Mouse (Mus musculus) gastrocnemius, postnatal 25 days (tissue): ENCODE data around the gene Enpp1. TPM values are rescaled to one million over a fixed set of nuclear protein-coding genes. Genes with fewer than 3 reads are reported as not detected.

ENCODE experiments used
- DNase-seq: peaks from one replicate; pipeline ENCODE4 v3.0.0; 2022
- long read RNA-seq, 2 experiments: library from polyadenylated mRNA; stranded (forward); transcript quantifications; one replicate each; pipeline ENCODE4 v2.0.0; 2021
- total RNA-seq, 2 experiments: library from RNA; stranded (reverse); gene quantifications; 1 replicate in 1 of 2; 2 replicates in 1 of 2; pipeline ENCODE4 v1.2.3; 2021

Enpp1 gene
- total RNA-seq: 1 to 10 TPM; 3.4 to 4.9 TPM
- long read RNA-seq, experiment 1, full-length matches to known transcripts: 1 of 1 reads
- long read RNA-seq, experiment 1, partial matches to known transcripts: 0 of 1 reads
- long read RNA-seq, experiment 1, other reads (novel, unspliced or antisense): 0 of 1 reads
- long read RNA-seq, experiment 2, full-length matches to known transcripts: 8 of 9 reads
- long read RNA-seq, experiment 2, partial matches to known transcripts: 0 of 9 reads
- long read RNA-seq, experiment 2, other reads (novel, unspliced or antisense): 1 of 9 reads

DNA sequence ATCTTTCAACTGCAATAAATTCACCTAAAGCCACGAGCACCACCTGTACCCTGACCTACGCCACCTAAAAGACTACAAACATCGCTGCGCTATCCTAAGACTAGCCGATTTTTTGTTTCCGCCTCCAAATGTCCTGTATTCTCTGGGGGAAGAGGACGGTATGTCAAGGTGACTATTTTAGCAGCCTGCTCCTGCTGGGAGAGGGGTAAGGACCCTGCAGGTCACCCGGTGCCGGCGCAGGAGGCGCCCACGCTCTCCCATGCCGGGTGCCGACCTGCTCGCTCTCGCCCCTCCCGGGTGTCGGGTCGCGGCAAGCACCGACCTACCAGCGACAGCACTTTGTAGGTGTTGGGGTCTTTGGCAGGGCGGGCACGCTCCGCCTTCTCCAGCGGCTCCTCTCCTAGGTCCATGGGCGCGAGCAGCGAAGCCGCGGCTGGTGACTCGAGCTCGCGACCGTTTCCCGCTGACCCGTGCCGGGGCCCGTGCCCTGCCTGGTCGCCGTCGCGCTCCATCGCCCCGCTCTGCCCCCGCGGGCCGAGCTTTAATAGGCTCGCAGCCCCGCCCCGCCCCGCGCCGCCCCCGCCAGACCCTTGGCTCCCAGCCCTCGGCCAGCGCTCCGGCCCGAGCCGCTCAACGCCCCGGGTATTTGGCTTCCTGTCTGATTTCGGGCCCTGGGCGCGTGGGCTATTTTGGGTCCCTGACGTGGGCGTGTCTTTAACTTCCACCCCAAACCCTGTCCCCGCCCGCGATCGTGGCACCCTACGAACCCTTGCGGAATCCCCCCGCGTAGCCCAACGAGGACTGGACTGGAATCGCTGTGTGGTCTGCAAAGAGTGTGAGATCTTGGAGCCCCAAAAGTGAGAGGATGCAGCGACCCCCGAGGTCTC, at the start of gene Enpp1:
Gene Enpp1 (minus strand): TSS at position 680 of the 887 bp plus-strand sequence.
- DNase-seq: peak; percentile 69

DNA sequence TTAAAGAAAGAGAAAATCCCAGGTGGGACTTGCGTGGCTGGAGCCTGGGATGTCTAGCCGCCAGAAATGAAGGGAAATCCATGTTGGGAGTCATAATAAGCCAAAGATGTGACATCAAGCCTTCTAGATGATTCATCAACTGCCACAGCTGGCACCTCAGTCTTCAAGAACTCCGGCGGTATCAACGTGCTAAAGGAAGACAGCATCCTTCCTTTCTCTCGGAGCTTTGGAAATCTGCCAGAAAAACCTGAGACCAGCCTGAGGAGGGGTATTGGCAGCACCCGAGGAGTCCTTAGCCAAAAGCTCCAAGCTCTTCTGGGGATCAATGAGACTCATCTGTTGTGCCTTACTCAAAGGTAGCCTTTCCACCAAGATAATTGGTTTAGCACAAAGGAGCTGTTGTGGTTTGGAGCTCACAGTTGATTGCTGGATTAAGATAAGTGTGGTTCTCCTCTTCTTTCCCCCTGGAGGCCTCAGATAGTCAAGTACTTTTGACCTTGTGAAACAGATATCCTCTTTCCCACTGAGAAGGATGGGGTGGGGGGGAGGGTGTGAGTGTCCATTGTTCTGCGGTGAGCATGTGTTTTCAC, 46.5 kb upstream of the Enpp1 start:
- no peak for DNase-seq

DNA sequence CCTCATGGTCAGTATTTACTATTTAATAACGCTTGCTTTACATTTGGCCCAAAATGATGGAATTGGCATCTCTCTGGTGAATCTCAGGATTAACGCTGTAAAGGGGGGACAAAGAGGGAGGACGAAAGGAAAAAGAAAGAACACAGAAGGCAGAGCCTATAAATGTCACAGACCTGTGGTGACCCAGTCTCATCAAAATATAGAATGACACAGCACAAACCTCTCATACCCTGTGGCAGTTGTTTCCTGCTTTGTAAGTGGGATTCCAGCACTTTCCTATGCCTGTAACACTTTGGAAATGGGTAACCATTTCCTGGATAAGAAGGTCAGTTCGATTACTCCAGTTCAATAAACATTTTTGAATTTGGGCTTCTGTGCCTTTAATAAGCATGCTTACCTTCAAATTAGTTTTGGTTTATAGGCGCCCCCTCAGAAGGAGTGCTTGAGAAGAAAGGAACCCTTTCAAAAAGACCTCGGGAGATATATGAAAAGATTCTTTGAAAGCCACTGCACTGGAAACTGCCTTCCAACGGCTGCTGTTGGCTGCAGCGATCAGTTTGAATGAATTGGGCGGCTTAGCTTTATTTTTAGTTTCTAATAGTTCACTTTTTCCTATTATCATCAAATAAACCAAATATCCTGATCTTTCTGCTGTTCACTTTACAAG, 43.0 kb upstream of the Enpp1 start:
- DNase-seq: no peak

- DNase-seq: no peak
Measured at GRCm38 (mm10) chr10:24754251-24754835, 42.4 kb upstream of the Enpp1 start.

DNA sequence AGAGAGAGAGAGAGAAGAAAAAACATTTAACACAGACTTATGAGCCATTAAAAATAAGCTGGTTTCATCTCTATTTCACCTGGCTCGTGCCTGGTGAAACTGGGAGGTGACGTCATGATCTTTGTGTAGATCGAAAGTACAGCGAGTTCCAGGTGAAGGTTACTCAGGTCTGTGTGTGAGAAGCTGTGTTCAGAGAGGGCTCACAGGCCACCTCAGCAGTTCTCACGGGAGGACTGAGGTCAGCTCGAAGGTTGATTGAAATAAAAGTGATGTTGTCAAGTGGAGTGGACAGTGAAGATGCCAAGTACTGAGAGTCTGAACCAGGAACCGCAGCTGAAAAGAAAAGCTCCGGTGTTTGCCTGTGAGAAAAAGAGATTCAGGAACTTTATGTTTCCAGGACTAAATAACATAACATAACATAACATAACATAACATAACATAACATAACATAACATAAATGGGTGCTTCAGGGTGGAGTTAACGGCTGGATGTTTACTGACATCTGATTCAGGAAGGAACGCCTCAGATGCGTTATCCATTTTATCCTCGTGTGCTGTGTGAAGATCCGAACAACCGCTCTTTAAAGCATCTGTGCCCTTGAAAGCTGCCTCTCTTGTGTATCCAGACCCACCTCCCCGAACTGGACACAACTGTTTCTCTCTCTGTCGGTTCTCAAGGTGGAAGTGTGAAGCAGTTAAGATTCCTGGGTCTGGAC, 41.7 kb upstream of the Enpp1 start:
- no peak for DNase-seq

GRCm38 (mm10) chr10:24742950-24743487, 31.1 kb upstream of the Enpp1 start:
- no peak for DNase-seq

DNA sequence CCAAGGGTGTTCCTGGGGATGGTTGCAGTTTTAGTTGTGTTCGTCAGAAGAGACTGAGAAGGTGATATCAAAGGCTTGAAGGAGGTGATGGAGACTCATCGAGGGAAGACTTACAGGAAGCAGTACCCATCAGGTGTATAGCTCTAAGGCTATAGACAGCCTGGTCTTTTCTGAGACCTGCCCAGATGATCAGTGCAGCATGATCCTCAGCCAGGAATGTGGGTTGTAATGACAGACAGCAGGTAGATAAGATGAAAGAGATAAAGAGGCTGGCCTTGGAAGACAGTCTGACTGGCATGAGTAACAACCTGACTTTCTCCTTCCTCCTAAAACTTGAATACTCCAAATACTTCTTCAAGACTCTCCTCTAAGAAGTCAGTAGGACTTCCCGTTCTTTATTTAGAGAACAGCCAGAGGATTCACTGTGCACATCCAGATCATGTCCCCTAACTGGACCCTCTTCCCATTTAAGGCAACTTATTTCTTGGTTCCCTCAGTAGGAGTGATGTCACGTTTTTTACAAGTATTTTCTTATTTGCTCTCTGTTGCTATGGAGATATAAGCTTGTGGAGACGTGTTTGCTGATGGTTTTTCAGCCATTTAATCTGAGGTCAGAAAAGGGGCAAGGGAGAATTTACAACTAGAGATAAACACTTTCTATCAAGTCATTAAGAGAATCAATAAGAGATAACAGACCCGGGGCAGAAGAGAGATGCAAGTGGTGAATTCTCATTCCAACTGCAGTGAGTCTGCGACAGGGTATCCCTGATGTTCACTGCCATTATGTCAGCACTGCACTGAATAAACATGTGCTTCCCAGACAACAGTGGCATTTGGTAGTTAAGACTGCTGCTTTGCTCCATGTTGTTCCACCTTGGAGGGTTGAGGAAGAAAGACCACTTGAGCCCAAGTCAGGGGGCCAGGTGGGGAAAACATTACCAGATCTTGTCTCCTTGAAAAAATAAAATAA, 29.6 kb upstream of the Enpp1 start:
- DNase-seq: no peak

DNA sequence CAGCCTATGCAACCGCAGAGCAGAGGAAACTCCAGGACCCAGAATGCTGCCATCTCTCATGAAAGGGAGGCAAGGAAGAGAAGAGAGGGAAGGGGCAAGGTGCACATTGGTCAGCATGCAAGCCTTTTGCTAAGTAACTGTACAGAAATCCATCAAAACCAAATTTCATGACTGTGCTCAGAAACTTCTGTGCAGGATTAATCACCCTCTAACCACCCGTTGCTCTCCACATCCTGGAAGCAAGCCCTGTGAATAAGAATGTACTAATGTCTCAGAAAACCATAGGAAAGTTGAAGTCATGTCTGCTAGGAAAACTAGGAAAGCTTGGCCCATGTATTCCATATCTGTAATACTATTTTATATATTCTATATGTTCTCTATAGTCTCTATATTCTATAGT, 27.2 kb upstream of the Enpp1 start:
- DNase-seq: no peak

DNA sequence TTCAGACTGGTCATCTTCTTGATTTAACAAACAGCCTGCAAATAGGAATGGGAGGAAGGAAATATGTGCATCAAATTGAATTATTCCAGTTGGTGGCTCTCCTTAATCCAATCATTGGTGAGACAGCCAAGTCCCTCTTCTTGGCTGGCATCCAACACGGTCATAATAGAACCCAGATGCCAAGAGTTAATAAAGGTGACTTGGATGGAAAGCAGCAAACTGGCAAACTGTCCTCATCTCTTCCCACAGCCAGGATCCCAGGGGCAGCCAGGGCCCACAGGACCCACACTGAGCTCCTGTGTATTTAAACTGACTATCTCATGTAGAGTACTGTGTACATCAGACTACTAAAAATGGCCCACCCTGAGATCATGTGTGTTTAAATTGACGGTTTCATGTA, 26.5 kb upstream of the Enpp1 start:
- no peak for DNase-seq

- no peak for DNase-seq
Measured at GRCm38 (mm10) chr10:24735027-24735777, 23.2 kb upstream of the Enpp1 start.

DNA sequence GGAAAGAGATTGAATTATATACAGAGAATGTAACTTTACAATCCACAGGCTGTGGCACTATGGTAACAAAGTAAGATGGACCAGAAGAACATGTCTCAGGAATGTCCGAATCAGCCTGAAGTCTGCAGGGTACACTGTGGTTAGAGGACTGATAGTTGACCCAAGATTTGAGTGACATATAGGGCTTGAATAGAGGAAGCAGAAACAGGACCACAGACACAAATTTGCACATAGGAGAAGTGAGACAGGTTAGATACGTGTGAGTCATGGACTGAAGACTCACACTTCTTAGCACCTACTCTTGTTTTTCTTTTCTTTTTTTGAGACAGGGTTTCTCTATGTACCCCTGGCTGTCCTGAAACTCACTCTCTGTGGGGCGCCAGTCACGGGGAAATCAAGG, 15.5 kb upstream of the Enpp1 start:
- no peak for DNase-seq

DNA sequence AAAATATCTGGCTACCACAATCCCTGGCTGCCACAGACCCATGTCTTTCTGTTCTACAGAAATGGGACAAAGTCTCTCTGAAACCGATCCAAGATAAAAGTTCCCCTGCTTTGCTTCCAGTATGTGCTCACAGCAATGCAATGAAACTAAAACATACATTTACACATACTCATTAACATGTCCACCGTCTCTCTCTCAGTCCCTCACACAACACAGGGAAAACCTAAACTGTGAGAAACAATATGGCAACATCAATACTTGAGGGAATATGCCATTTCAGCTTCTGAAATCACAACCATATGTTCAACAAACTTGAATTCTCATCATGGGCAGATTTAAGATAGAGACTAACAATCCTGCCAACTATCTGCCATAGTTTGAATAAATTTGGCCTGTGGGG, 13.2 kb upstream of the Enpp1 start:
- no peak for DNase-seq

DNA sequence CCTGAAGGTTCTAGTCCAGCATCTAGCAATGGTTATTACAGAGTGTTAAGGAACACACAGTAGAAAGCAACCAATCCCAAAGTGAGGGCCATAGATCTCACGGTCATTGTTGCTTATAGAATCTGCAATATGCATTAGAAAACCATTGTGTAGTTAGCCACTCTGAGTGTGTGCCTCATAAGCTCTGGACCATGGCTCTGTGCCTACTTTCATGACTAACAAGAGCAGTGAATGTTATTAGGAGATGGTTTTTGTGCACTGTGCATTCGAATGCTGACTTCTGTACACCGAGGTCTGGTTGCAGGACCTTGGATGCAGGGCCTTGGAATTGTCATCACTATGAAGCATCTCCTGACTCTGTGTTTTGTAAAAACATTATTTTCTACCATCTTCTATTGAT, 9.9 kb upstream of the Enpp1 start:
- DNase-seq: no peak

- no peak for DNase-seq
Measured at GRCm38 (mm10) chr10:24719383-24719782, 7.4 kb upstream of the Enpp1 start.

- no peak for DNase-seq
Measured at GRCm38 (mm10) chr10:24718720-24719119, 6.8 kb upstream of the Enpp1 start.

DNA sequence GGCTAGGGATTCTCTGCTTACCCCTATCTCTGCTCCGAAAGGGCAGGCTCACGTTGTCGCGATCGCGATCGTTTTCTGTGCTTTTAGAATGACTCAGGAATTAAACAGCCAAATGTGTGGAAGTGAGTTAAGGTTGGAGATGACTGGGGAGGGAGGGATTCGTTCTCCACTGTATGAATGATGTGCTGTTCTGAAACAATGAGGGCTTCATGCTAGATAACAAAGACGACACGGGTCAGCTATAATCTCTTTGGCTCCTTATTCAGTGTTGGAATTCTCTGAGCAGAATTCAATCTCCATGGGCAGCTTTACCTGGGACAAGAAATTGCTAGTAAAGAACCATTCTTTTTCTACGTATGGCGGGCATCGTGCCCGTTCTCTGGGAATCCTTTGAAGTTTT, 6.1 kb upstream of the Enpp1 start:
- no peak for DNase-seq

DNA sequence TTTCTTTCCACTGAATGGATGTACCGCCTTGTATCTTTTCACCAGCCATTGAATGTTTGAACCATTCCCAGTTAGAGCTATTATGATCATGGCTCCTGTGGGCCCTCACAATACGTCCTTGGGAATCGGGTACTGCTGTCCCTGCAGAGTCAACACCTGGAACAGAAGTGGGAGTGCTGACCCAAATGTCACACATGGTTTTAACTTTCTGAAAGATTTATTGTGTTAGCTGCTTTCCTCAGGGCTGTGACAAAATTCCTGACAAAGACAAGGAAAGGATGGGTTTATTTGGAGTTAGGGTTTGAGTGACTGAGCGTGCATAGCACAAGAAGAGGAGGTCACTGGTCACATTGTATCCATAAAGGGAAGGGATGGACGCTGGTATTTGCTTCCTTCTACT, 4.3 kb upstream of the Enpp1 start:
- DNase-seq: no peak

DNA sequence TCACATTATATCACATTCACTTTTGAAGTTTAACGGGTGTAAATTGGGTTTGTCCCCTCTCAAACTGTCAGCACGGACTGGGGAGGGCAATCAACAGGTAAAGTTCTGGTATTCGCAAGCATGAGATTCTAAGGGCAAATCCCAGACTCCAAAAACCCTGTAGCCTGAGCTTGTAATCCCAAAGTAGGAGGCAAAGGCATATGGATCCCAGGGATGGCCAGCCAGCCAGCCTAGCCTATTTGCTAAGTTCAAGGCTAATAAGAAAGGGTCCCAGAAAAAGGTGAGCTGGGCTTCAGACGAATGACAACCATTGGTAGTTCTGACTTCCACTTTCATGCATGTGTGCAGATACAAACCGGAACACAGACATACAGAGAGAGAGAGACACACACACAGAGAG, 942 bp upstream of the Enpp1 start:
- no peak for DNase-seq

DNA sequence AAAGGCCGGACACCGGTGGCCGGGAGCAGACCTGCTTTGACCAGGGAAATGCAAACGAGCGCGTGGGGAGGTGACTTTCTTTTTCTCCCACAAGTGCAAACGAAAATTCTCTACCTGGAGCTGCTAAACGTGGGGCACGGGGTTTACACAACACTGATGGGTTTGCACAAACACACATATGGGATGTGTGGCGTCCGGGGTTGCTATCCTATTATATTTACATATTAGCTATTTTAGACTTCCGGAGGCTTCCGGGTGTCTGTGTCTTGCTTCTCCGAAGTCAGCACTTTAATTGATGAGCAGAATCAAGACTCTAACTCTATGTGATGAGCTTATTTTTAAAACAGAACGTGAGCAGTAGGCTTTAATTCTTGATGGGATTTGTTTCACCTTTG, 405 bp upstream of the Enpp1 start:
- no peak for DNase-seq
